Mouse (Mus musculus) kidney, adult 11 months (tissue): ENCODE results near the gene B3gnt8.

Experiments used
- DNase-seq: peaks from one replicate; pipeline ENCODE4 v3.0.0; 2022

B3gnt8 gene

GRCm38 (mm10) chr7:25666381-25666780 is 39.9 kb downstream of the B3gnt8 start:
- DNase-seq: no peak

- DNase-seq: no peak
These were observed 42.7 kb downstream of the B3gnt8 start for GRCm38 (mm10) chr7:25669158-25669557.

- no peak for DNase-seq
These were observed 43.2 kb downstream of the B3gnt8 start for GRCm38 (mm10) chr7:25669631-25670030.

GRCm38 (mm10) chr7:25670096-25670495 is 43.6 kb downstream of the B3gnt8 start:
- DNase-seq: no peak

- no peak for DNase-seq
These were observed 45.2 kb downstream of the B3gnt8 start for GRCm38 (mm10) chr7:25671686-25672085.

- DNase-seq: no peak
These were observed 46.0 kb downstream of the B3gnt8 start for GRCm38 (mm10) chr7:25672442-25672841.

- DNase-seq: no peak
These were observed 47.8 kb downstream of the B3gnt8 start for GRCm38 (mm10) chr7:25674297-25674696.

GRCm38 (mm10) chr7:25674719-25675300 is 48.4 kb downstream of the B3gnt8 start, which contains the start of gene Tmem91:
TSS of gene Tmem91 (minus strand) at chr7:25675166.
- no peak for DNase-seq

GRCm38 (mm10) chr7:25675405-25675804 is 49.0 kb downstream of the B3gnt8 start:
- DNase-seq: no peak

- DNase-seq: peak; percentile 89
These were observed 49.8 kb downstream of the B3gnt8 start for GRCm38 (mm10) chr7:25676085-25676781.

GRCm38 (mm10) chr7:25677013-25677412 is 50.6 kb downstream of the B3gnt8 start:
- DNase-seq: no peak

GRCm38 (mm10) chr7:25679971-25680370 is 53.5 kb downstream of the B3gnt8 start:
- DNase-seq: no peak

GRCm38 (mm10) chr7:25680514-25681258 is 54.2 kb downstream of the B3gnt8 start, which contains the start of gene B9d2:
TSS of gene B9d2 (plus strand) at chr7:25680780.
- DNase-seq: peak; percentile 97

- no peak for DNase-seq
These were observed 55.1 kb downstream of the B3gnt8 start for GRCm38 (mm10) chr7:25681341-25682231.

GRCm38 (mm10) chr7:25683474-25684180 is 57.2 kb downstream of the B3gnt8 start:
- DNase-seq: no peak

GRCm38 (mm10) chr7:25684659-25685058 is 58.2 kb downstream of the B3gnt8 start:
- no peak for DNase-seq
